Mouse (Mus musculus) midbrain, embryonic 13.5 days (tissue): ENCODE results near the gene Corin. TPM values are rescaled to one million over a fixed set of nuclear protein-coding genes. Genes with fewer than 3 reads are reported as not detected.
A peak's percentile ranks its signal among the peaks of the same experiment; 100 is the strongest.

Experiments used
- ATAC-seq: fragments of 200-750 bp; cut with Nextera tagmentation; 2 replicates; pipeline ENCODE4 v1.8.0; 2017; ENCODE audit warnings: mild to moderate bottlenecking, moderate TSS enrichment, moderate library complexity
- H3K27ac ChIP-seq: fragments of 300-500 bp; sonication (generic); 2 replicates; pipeline ENCODE4 v1.5.1; 2015; ENCODE audit warnings: inconsistent platforms, mild to moderate bottlenecking, moderate library complexity
- H3K27me3 ChIP-seq: fragments of 300-500 bp; sonication (generic); 2 replicates; pipeline ENCODE4 v1.6.1; 2015; ENCODE audit warnings: mild to moderate bottlenecking, inconsistent platforms
- H3K36me3 ChIP-seq: fragments of 300-500 bp; sonication (generic); 2 replicates; pipeline ENCODE4 v1.6.1; 2015; ENCODE audit warnings: mild to moderate bottlenecking, inconsistent platforms
- H3K4me1 ChIP-seq: fragments of 300-500 bp; sonication (generic); replicated peaks from 2 replicates; pipeline ENCODE4 v1.6.1; 2015; ENCODE audit warnings: inconsistent platforms
- H3K4me2 ChIP-seq: fragments of 300-500 bp; sonication (generic); replicated peaks from 2 replicates; pipeline ENCODE4 v1.6.1; 2015; ENCODE audit warnings: moderate library complexity, mild to moderate bottlenecking, inconsistent platforms
- H3K4me3 ChIP-seq: fragments of 300-500 bp; sonication (generic); replicated peaks from 2 replicates; pipeline ENCODE4 v1.5.1; 2015; ENCODE audit warnings: mild to moderate bottlenecking, inconsistent platforms
- H3K9ac ChIP-seq: fragments of 300-500 bp; sonication (generic); replicated peaks from 2 replicates; pipeline ENCODE4 v1.6.1; 2015; ENCODE audit warnings: mild to moderate bottlenecking, inconsistent platforms
- H3K9me3 ChIP-seq: fragments of 300-500 bp; sonication (generic); 2 replicates; pipeline ENCODE4 v1.6.1; 2016; ENCODE audit warnings: mild to moderate bottlenecking, inconsistent platforms
- WGBS: fragments of 180-500 bp; shearing (Covaris S2); methylation state at CpG from one replicate; pipeline ENCODE4 v1.1.7; 2015; 5-methylcytosine and 5-hydroxymethylcytosine counted together
- polyA plus RNA-seq: library from polyadenylated mRNA; unstranded; fragments of >200 nt; fragmentation: Nextera tagmentation; extraction: Ambion mirVana; gene quantifications from 2 replicates; pipeline ENCODE4 v1.2.1, GENCODE M21; 2015

Gene Corin
- polyA plus RNA-seq, 1 experiment from 2014 or later = 4.1 TPM

- 77% methylated on average over 4 of the region's 4 CpGs for WGBS
- no peaks in the 10 kb centered on the region for H3K36me3 ChIP-seq
- H3K27me3 ChIP-seq = 0 out of 2 replicates have a peak, but pooled peaks cover 5% of the 10 kb centered on the region
- no peak overlapping the region for H3K4me3 ChIP-seq
- no peaks in the 10 kb centered on the region for H3K9me3 ChIP-seq
- H3K4me1 ChIP-seq = no peaks in the 10 kb centered on the region
- no peak overlapping the region for H3K4me2 ChIP-seq
- H3K9ac ChIP-seq = no peak overlapping the region
- no peak for ATAC-seq
- H3K27ac ChIP-seq = no peak overlapping the region
These were observed 138.5 kb downstream of the Corin start for GRCm38 (mm10) chr5:72365801-72366200.

GRCm38 (mm10) chr5:72363838-72364237 lies 140.4 kb downstream of the Corin start:
- H3K4me3 ChIP-seq = no peak overlapping the region
- H3K27ac ChIP-seq = no peak overlapping the region
- H3K36me3 ChIP-seq = no peaks in the 10 kb centered on the region
- no peak for ATAC-seq
- no peak overlapping the region for H3K9ac ChIP-seq
- WGBS = 53% methylated on average over 3 of the region's 3 CpGs
- H3K27me3 ChIP-seq = no peaks in the 10 kb centered on the region
- H3K9me3 ChIP-seq = no peaks in the 10 kb centered on the region
- no peak overlapping the region for H3K4me2 ChIP-seq
- H3K4me1 ChIP-seq = no peaks in the 10 kb centered on the region

- Histone ChIP-seq H3K4me1 (no peaks in the 10 kb centered on the region), H3K4me3 (no peak overlapping the region), H3K9ac (no peak overlapping the region), H3K27me3 (no peaks in the 10 kb centered on the region), H3K4me2 (no peak overlapping the region), H3K27ac (no peak overlapping the region), H3K36me3 (no peaks in the 10 kb centered on the region), H3K9me3 (no peaks in the 10 kb centered on the region)
- no peak for ATAC-seq
- 90% methylated on average over 4 of the region's 4 CpGs for WGBS
These were observed 150.5 kb downstream of the Corin start for GRCm38 (mm10) chr5:72353746-72354145.

- Histone ChIP-seq H3K27ac (no peak overlapping the region), H3K9me3 (no peaks in the 10 kb centered on the region), H3K27me3 (no peaks in the 10 kb centered on the region), H3K4me3 (no peak overlapping the region), H3K4me2 (no peak overlapping the region), H3K9ac (no peak overlapping the region), H3K4me1 (no peaks in the 10 kb centered on the region), H3K36me3 (no peaks in the 10 kb centered on the region)
- ATAC-seq = peak; percentile 94
- 34% methylated on average over 5 of the region's 5 CpGs for WGBS
These were observed 154.1 kb downstream of the Corin start for GRCm38 (mm10) chr5:72350081-72350758.

DNA sequence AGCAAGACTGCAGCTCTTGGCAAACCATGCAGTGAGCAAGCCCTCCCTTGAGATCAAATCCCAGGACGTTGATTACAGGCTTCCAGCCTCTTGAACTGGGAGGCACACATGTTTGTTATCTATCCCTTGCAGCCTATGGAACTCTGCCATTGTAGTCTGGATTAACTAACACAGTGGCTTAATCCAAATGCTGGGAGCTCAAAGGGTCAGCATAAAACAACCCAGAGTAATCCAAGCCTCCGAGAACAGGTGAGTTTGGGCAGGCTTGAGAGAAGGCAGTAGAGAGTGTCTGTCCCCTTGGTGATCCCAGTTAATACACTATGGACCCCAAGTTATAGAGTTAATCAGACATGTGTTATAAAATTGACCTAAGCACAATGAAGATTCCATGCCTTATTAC lies 155.7 kb downstream of the Corin start:
- Histone ChIP-seq H3K36me3 (no peaks in the 10 kb centered on the region), H3K4me3 (no peak overlapping the region), H3K27me3 (no peaks in the 10 kb centered on the region), H3K9ac (no peak overlapping the region), H3K27ac (no peak overlapping the region), H3K9me3 (no peaks in the 10 kb centered on the region), H3K4me1 (no peaks in the 10 kb centered on the region), H3K4me2 (no peak overlapping the region)
- 41% methylated on average over 2 of the region's 2 CpGs for WGBS
- ATAC-seq = no peak

DNA sequence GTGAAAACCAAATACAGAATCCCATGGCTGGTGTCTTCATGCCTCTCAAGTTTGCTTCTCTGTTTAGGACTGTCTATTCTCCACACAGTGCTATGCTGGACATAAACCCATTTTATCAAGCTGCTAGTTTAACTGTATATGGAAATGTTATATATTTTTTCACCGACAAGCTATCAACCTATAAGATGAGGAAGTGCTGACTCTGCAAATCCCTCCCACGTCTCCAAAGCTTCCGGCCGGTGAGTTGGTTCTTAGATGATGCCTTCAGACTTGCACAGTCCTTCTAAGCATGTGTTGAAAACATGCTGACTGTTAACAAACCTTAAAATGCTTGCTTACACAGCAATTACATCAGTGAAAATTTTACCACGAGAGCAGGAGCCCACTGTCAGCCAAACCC lies 168.4 kb downstream of the Corin start:
- Histone ChIP-seq H3K9ac (no peak overlapping the region), H3K27ac (no peak overlapping the region), H3K36me3 (no peaks in the 10 kb centered on the region), H3K9me3 (no peaks in the 10 kb centered on the region), H3K4me3 (no peak overlapping the region), H3K27me3 (no peaks in the 10 kb centered on the region), H3K4me1 (peaks cover 6% of the 10 kb centered on the region), H3K4me2 (no peak overlapping the region)
- ATAC-seq = no peak
- 89% methylated on average over 5 of the region's 5 CpGs for WGBS

GRCm38 (mm10) chr5:72332901-72333300 lies 171.4 kb downstream of the Corin start:
- WGBS = 92% methylated on average over 10 of the region's 10 CpGs
- no peak for ATAC-seq
- H3K27ac ChIP-seq = no peak overlapping the region
- H3K9me3 ChIP-seq = no peaks in the 10 kb centered on the region
- no peak overlapping the region for H3K4me3 ChIP-seq
- peaks cover 18% of the 10 kb centered on the region for H3K4me1 ChIP-seq
- H3K27me3 ChIP-seq = no peaks in the 10 kb centered on the region
- H3K9ac ChIP-seq = no peak overlapping the region
- H3K4me2 ChIP-seq = no peak overlapping the region
- no peaks in the 10 kb centered on the region for H3K36me3 ChIP-seq

DNA sequence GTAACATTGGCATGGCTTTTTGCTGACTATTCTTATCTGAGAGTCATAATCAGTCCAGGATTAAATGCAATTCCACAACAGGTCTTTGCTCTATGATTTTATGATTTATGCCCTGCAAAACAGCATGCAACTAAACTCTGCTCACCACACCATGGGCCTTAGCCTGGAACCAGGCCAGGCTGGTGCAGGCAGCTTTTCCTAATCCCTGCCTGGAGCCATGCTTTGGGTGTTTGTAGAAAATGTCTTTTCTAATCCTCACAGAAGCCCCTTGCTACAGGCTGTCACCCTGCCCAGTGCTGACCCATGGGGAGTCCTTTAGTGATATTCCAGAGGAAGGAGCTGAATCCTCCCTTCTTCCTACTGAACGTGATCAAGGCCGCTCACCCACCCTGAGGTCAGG lies 173.1 kb downstream of the Corin start:
- ATAC-seq = peak; percentile 30; the same call in 1 of the 2 replicates
- Histone ChIP-seq H3K4me1 (peaks cover 18% of the 10 kb centered on the region), H3K9ac (no peak overlapping the region), H3K27me3 (no peaks in the 10 kb centered on the region), H3K9me3 (no peaks in the 10 kb centered on the region), H3K36me3 (no peaks in the 10 kb centered on the region), H3K4me3 (no peak overlapping the region), H3K4me2 (no peak overlapping the region), H3K27ac (no peak overlapping the region)
- 62% methylated on average over 2 of the region's 2 CpGs for WGBS

- no peak overlapping the region for H3K27ac ChIP-seq
- H3K36me3 ChIP-seq = no peaks in the 10 kb centered on the region
- H3K4me2 ChIP-seq = no peak overlapping the region
- H3K4me1 ChIP-seq = peaks cover 18% of the 10 kb centered on the region
- WGBS = 53% methylated on average over 11 of the region's 11 CpGs
- H3K9ac ChIP-seq = no peak overlapping the region
- no peaks in the 10 kb centered on the region for H3K27me3 ChIP-seq
- ATAC-seq = 0 out of 2 replicates have a peak, but pooled peaks have one; percentile 65
- H3K9me3 ChIP-seq = no peaks in the 10 kb centered on the region
- no peak overlapping the region for H3K4me3 ChIP-seq
These were observed 173.6 kb downstream of the Corin start for GRCm38 (mm10) chr5:72330648-72331047.

GRCm38 (mm10) chr5:72329453-72329852 lies 174.8 kb downstream of the Corin start:
- Histone ChIP-seq H3K9ac (no peak overlapping the region), H3K27ac (no peak overlapping the region), H3K9me3 (no peaks in the 10 kb centered on the region), H3K27me3 (no peaks in the 10 kb centered on the region), H3K4me3 (no peak overlapping the region), H3K36me3 (no peaks in the 10 kb centered on the region), H3K4me2 (no peak overlapping the region), H3K4me1 (peaks cover 18% of the 10 kb centered on the region)
- 66% methylated on average over 8 of the region's 8 CpGs for WGBS
- peak; percentile 68 for ATAC-seq

GRCm38 (mm10) chr5:72315282-72315681 lies 189.0 kb downstream of the Corin start:
- 84% methylated on average over 4 of the region's 4 CpGs for WGBS
- ATAC-seq = no peak
- H3K9me3 ChIP-seq = no peaks in the 10 kb centered on the region

GRCm38 (mm10) chr5:72298418-72299104 lies 205.7 kb downstream of the Corin start:
- Histone ChIP-seq H3K36me3 (0 out of 2 replicates have a peak, but pooled peaks cover 7% of the 10 kb centered on the region), H3K9ac (no peak overlapping the region), H3K4me1 (0 out of 2 replicates have a peak, but pooled peaks cover 7% of the 10 kb centered on the region), H3K4me2 (no peak overlapping the region), H3K27ac (0 out of 2 replicates have a peak overlapping the region, but pooled peaks have one; percentile 31), H3K4me3 (no peak overlapping the region), H3K27me3 (no peaks in the 10 kb centered on the region), H3K9me3 (no peaks in the 10 kb centered on the region)
- ATAC-seq = peak; percentile 30; the same call in 1 of the 2 replicates
- 49% methylated on average over 10 of the region's 10 CpGs for WGBS

More at GRCm38 (mm10) chr5:72315282-72315681, 189.0 kb downstream of the Corin start:
- Histone ChIP-seq H3K27me3 (no peaks in the 10 kb centered on the region), H3K9ac (no peak overlapping the region), H3K4me1 (no peaks in the 10 kb centered on the region), H3K4me2 (no peak overlapping the region), H3K4me3 (no peak overlapping the region), H3K36me3 (no peaks in the 10 kb centered on the region), H3K27ac (no peak overlapping the region)
